Mouse (Mus musculus) embryonic facial prominence, embryonic 11.5 days (tissue): ENCODE data around the gene Sptssa. TPM values are rescaled to one million over a fixed set of nuclear protein-coding genes. Genes with fewer than 3 reads are reported as not detected.

Experiments used
- ATAC-seq: fragments of 200-750 bp; cut with Nextera tagmentation; replicated peaks from 2 replicates; pipeline ENCODE4 v1.8.0; 2017; ENCODE audit warnings: low read depth; ENCODE audit not compliant: insufficient number of reproducible peaks, low FRiP score, low TSS enrichment
- DNase-seq: peaks from one replicate; pipeline ENCODE4 v3.0.0-alpha.2; 2015; ENCODE audit warnings: low spot score
- H3K27ac ChIP-seq: fragments of 300-500 bp; sonication (generic); replicated peaks from 2 replicates; pipeline ENCODE4 v1.5.1; 2014; ENCODE audit warnings: mild to moderate bottlenecking, low read depth, low read length, control low read depth
- H3K27me3 ChIP-seq: fragments of 300-500 bp; sonication (generic); 2 replicates; pipeline ENCODE4 v1.6.1; 2014; ENCODE audit warnings: mild to moderate bottlenecking, low read length, moderate library complexity, mixed read lengths; ENCODE audit not compliant: control insufficient read depth, insufficient read depth
- H3K36me3 ChIP-seq: fragments of 300-500 bp; sonication (generic); replicated peaks from 2 replicates; pipeline ENCODE4 v1.6.1; 2014; ENCODE audit warnings: low read depth, mild to moderate bottlenecking, low read length, moderate library complexity, mixed read lengths; ENCODE audit not compliant: control insufficient read depth, insufficient read depth
- H3K4me1 ChIP-seq: fragments of 300-500 bp; sonication (generic); 2 replicates; pipeline ENCODE4 v1.6.1; 2014; ENCODE audit warnings: low read length, mixed read lengths; ENCODE audit not compliant: control insufficient read depth, insufficient read depth
- H3K4me2 ChIP-seq: fragments of 300-500 bp; sonication (generic); 2 replicates; pipeline ENCODE4 v1.6.1; 2014; ENCODE audit warnings: low read depth, mild to moderate bottlenecking, control low read depth, low read length, moderate library complexity
- H3K4me3 ChIP-seq: fragments of 300-500 bp; sonication (generic); 2 replicates; pipeline ENCODE4 v1.5.1; 2014; ENCODE audit warnings: low read depth, low read length, control low read depth
- H3K9ac ChIP-seq: fragments of 300-500 bp; sonication (generic); replicated peaks from 2 replicates; pipeline ENCODE4 v1.6.1; 2014; ENCODE audit warnings: mild to moderate bottlenecking, control low read depth, low read length
- H3K9me3 ChIP-seq: fragments of 300-500 bp; sonication (generic); replicated peaks from 2 replicates; pipeline ENCODE4 v1.6.1; 2016; ENCODE audit warnings: mild to moderate bottlenecking, low read length, inconsistent platforms, mixed read lengths; ENCODE audit not compliant: control insufficient read depth
- WGBS: fragments of 180-500 bp; shearing (Covaris S2); extraction: QIAGEN DNeasy Blood & Tissue Kit; methylation state at CpG from one replicate; pipeline ENCODE4 v1.1.7; 2014; 5-methylcytosine and 5-hydroxymethylcytosine counted together
- polyA plus RNA-seq: library from polyadenylated mRNA; unstranded; fragments of >200 nt; fragmentation: Nextera tagmentation; extraction: Ambion mirVana; gene quantifications from 2 replicates; pipeline ENCODE4 v1.2.1, GENCODE M21; 2014

Sptssa gene
- polyA plus RNA-seq, 1 experiment from 2014 or later, result 213 TPM

DNA sequence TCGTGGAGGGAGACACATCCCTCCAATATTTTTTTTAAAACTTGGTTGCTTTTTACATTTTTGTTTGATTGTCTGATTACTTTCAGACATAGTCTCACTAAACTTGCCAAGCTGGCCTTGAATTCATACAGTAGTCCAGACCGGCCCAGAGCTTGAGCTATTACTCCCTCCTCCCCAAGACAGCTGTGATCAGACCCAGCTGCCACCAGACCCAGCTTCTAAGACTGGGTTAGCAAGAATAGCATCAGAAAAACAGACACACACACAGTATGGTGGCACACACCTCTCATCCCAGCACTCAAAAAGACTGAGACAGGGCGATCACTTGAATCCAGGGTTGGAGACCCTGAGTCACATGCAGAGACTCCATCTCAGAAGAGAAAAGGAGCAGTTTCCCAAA lies 3.5 kb upstream of the Sptssa start:
- 83% methylated on average over 3 of the region's 3 CpGs for WGBS
- DNase-seq (no peak), ATAC-seq (no peak)
- Histone ChIP-seq H3K9ac (no peak overlapping the region), H3K27ac (no peak overlapping the region), H3K4me2 (no peak overlapping the region), H3K27me3 (no peaks in the 10 kb centered on the region), H3K36me3 (no peaks in the 10 kb centered on the region), H3K4me3 (no peak overlapping the region), H3K4me1 (no peaks in the 10 kb centered on the region), H3K9me3 (no peaks in the 10 kb centered on the region)

DNA sequence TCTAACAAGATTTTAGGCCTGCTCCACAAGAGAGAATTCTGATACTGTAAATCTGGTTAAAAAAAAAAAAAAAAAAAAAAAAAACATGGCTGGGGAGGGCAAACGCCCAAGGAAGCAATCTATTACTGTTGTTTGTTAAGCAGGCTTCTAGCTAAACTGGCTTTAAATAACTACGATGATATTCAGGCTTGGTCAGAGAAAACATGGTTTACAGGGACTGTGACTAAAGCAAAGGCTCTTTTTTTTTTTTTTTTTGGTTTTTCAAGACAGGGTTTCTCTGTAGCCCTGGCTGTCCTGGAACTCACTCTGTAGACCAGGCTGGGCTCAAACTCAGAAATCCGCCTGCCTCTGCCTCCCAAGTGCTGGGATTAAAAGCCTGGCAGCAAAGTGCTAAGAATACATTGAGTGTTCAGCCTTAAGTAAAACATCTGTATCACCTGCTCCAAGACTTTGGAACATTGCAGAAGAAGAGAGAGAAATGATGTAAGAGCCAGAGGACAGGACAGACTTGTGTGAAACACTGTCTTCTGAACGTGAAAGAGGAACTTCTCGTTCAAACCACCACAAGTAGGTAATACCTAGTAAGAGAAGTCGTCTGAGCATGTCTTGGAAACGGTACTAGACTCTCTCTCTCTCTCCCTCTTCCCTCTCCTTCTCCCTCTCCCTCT lies 2.2 kb upstream of the Sptssa start:
- H3K4me3 ChIP-seq, result no peak overlapping the region
- DNase-seq (no peak), ATAC-seq (no peak)
- H3K27me3 ChIP-seq, result no peaks in the 10 kb centered on the region
- H3K9me3 ChIP-seq, result no peaks in the 10 kb centered on the region
- no peak overlapping the region for H3K4me2 ChIP-seq
- no peak overlapping the region for H3K27ac ChIP-seq
- H3K4me1 ChIP-seq, result 0 out of 2 replicates have a peak, but pooled peaks cover 2% of the 10 kb centered on the region
- WGBS, result 66% methylated on average over 7 of the region's 7 CpGs
- H3K36me3 ChIP-seq, result no peaks in the 10 kb centered on the region
- no peak overlapping the region for H3K9ac ChIP-seq

DNA sequence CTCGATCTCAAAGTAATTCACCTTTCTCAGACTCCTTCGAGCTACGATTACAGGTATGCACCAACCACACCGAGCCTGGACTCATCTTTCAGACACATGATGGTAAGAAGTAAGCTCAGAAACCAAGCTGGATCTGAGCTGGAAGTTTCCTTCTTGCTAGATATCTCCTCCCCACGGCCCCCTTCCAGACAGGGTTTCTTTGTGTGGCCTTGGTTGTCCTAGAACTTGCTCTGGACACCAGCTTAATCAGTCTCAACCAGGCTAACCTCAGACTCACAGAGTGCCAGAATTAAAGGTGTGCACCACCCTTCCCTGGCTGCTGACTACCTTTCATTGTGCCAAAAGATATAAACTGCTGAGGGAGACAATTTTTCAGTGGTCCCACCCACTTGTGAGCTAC lies 1.6 kb upstream of the Sptssa start:
- Histone ChIP-seq H3K36me3 (no peaks in the 10 kb centered on the region), H3K4me3 (no peak overlapping the region), H3K9ac (no peak overlapping the region), H3K9me3 (no peaks in the 10 kb centered on the region), H3K27ac (no peak overlapping the region), H3K4me2 (no peak overlapping the region), H3K27me3 (no peaks in the 10 kb centered on the region), H3K4me1 (0 out of 2 replicates have a peak, but pooled peaks cover 2% of the 10 kb centered on the region)
- WGBS, result 91% methylated on average over 5 of the region's 5 CpGs
- ATAC-seq (no peak), DNase-seq (no peak)

DNA sequence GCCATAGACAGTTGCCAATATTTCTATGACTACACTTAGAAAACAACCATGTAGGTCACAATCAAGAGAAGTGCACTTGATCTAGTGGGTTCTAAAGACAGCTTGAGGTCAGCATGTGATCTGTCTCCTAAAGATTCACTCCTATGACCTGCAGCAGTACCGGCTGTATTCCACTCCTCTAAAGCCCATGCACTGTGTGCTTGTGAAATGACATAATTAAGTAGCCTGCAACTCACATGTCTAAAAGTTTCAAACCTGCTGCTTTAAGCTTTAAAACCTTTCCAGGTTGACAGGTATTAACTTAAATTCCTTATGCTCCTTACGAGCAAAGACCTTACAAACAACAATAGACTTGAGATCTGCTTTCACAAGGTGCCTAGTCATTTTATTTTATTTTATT lies 853 bp upstream of the Sptssa start:
- Histone ChIP-seq H3K36me3 (no peaks in the 10 kb centered on the region), H3K4me2 (no peak overlapping the region; the same call in 1 of the 2 replicates), H3K27ac (no peak overlapping the region), H3K9ac (no peak overlapping the region), H3K27me3 (no peaks in the 10 kb centered on the region), H3K4me1 (0 out of 2 replicates have a peak, but pooled peaks cover 2% of the 10 kb centered on the region), H3K4me3 (no peak overlapping the region), H3K9me3 (no peaks in the 10 kb centered on the region)
- 56% methylated on average over 2 of the region's 2 CpGs for WGBS
- ATAC-seq (no peak), DNase-seq (no peak)

DNA sequence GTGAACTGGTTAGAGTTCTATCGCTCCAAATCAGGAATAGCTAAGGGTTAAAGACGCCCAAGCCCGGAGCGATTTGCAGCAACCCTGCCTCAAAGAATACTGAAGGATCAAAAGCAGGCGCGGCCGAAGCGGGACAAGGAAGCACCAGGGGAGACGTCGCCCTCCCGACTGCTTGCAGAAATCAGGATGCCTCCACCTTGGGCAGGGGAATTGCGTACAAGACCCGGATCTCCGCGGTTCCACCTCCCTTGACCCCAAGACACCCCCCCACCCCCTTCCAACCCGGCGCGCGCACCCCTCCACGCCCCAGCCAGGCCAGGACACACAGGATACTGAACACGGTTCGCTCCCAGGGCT lies 356 bp downstream of the Sptssa start:
- Histone ChIP-seq H3K27ac (peak overlapping the region; percentile 81), H3K4me3 (peak overlapping the region; percentile 71), H3K36me3 (no peaks in the 10 kb centered on the region), H3K27me3 (no peaks in the 10 kb centered on the region), H3K4me1 (0 out of 2 replicates have a peak, but pooled peaks cover 2% of the 10 kb centered on the region), H3K4me2 (peak overlapping the region; percentile 76), H3K9me3 (no peaks in the 10 kb centered on the region), H3K9ac (peak overlapping the region; percentile 80)
- ATAC-seq, result no peak
- DNase-seq, result peak; percentile 71
- WGBS, result 0% methylated on average over 22 of the region's 22 CpGs

DNA sequence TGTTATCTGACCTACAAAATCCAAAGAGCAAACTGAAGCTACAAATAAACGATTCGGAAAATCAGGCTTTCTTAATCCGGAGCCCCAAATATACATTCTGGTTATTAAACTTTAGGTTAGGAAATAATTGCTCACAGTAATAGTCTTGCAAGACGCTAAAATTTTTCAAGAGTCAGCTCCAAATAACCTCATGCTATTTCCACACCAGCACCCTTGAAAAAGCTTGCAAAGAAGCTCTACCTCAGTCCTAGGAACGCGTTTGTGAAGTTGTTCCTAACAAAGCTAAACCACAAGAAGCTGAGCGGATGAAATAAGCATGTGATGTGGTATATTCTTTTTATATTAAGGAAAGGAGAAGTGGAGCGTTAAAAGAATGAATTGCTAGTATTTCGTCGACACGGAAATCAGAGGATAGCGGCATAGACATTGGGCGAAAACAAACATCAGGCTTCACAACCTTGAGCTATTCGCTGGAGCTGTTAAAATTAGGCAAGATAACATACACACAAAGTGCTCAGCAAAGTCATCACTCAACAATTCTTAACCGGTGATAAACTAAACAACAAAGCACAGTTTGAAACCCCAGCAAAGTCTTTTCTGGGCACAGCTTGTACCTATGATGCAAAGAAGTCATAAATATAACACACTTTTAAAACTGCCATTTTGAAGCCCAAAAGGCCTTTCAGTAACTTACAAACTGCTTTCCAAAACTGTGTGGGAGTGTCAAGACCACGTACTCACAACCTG lies 908 bp downstream of the Sptssa start:
- 0 out of 2 replicates have a peak, but pooled peaks cover 2% of the 10 kb centered on the region for H3K4me1 ChIP-seq
- no peaks in the 10 kb centered on the region for H3K9me3 ChIP-seq
- H3K36me3 ChIP-seq, result no peaks in the 10 kb centered on the region
- DNase-seq (peak; percentile 11), ATAC-seq (no peak)
- H3K27ac ChIP-seq, result peak overlapping the region; percentile 81; the same call in 1 of the 2 replicates
- 33% methylated on average over 16 of the region's 16 CpGs for WGBS
- peak overlapping the region; percentile 76 for H3K4me2 ChIP-seq
- H3K27me3 ChIP-seq, result no peaks in the 10 kb centered on the region
- H3K9ac ChIP-seq, result peak overlapping the region; percentile 80
- H3K4me3 ChIP-seq, result peak overlapping the region; percentile 71

DNA sequence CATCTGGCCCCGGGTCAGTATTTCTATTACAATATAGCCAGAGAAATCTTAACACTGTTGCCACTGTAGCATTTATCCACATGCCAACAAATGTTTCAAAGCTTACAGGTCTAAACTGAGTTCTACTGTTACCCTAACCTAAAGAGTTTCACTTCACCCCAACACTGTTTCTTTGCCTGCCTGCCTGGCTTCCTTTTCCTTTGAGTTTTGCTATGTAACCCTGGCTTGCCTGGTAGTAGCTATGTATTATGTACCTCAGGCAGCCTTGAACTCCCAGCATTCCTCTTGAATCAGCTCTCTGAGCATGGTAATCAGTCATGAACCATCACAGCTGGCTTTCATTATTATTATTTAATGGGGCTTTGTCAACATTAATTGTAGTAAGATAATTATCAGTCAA lies 1.6 kb downstream of the Sptssa start:
- no peaks in the 10 kb centered on the region for H3K9me3 ChIP-seq
- H3K27me3 ChIP-seq, result no peaks in the 10 kb centered on the region
- no peak overlapping the region for H3K27ac ChIP-seq
- 83% methylated on average over 1 of the region's 1 CpGs for WGBS
- peak overlapping the region; percentile 19; the same call in 1 of the 2 replicates for H3K4me2 ChIP-seq
- H3K9ac ChIP-seq, result no peak overlapping the region
- no peaks in the 10 kb centered on the region for H3K36me3 ChIP-seq
- ATAC-seq (no peak), DNase-seq (peak; percentile 30)
- H3K4me1 ChIP-seq, result 0 out of 2 replicates have a peak, but pooled peaks cover 2% of the 10 kb centered on the region
- no peak overlapping the region for H3K4me3 ChIP-seq

DNA sequence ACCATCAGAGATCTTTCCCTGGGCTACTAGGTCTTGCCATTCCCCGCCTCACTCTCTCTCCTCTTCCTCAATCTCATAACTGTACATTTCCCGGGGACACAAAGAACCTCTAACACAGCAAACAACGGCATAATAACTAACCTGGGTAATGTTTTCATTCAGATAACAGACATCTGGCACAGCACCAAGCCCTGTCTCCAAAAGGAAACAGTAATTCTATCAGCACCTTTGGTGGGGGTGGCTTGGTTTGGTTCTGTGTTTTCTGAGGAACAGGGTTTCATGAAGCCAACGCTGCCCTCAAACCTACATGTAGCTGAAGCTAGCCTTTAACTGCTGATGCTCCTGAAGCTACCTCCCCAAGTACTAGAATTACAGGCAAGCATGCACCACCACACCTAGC lies 2.2 kb downstream of the Sptssa start:
- H3K4me2 ChIP-seq, result no peak overlapping the region
- H3K9me3 ChIP-seq, result no peaks in the 10 kb centered on the region
- no peaks in the 10 kb centered on the region for H3K36me3 ChIP-seq
- DNase-seq, result no peak
- no peak overlapping the region for H3K9ac ChIP-seq
- no peak for ATAC-seq
- WGBS, result 85% methylated on average over 4 of the region's 4 CpGs
- H3K27ac ChIP-seq, result no peak overlapping the region
- 0 out of 2 replicates have a peak, but pooled peaks cover 2% of the 10 kb centered on the region for H3K4me1 ChIP-seq
- no peaks in the 10 kb centered on the region for H3K27me3 ChIP-seq
- H3K4me3 ChIP-seq, result no peak overlapping the region
